Mouse (Mus musculus) G1E (cell line): Measurements from ENCODE around the gene Ppm1j.

Source experiments
- CTCF ChIP-seq: IDR thresholded peaks from 2 replicates; pipeline ENCODE4 v1.5.1; 2012; ENCODE audit warnings: low read depth, low read length, inconsistent platforms, mixed read lengths
- TAL1 ChIP-seq: conservative IDR thresholded peaks from 2 replicates; pipeline ENCODE4 v1.6.1; 2012; ENCODE audit warnings: low read depth, low read length, inconsistent platforms, mixed read lengths

GRCm38 (mm10) chr3:104767716-104768115 lies 13.1 kb upstream of the Ppm1j start:
- TF ChIP-seq CTCF (no peak), TAL1 (no peak)
